Mouse (Mus musculus): ENCODE measurements around the gene Gm20696.

DNA sequence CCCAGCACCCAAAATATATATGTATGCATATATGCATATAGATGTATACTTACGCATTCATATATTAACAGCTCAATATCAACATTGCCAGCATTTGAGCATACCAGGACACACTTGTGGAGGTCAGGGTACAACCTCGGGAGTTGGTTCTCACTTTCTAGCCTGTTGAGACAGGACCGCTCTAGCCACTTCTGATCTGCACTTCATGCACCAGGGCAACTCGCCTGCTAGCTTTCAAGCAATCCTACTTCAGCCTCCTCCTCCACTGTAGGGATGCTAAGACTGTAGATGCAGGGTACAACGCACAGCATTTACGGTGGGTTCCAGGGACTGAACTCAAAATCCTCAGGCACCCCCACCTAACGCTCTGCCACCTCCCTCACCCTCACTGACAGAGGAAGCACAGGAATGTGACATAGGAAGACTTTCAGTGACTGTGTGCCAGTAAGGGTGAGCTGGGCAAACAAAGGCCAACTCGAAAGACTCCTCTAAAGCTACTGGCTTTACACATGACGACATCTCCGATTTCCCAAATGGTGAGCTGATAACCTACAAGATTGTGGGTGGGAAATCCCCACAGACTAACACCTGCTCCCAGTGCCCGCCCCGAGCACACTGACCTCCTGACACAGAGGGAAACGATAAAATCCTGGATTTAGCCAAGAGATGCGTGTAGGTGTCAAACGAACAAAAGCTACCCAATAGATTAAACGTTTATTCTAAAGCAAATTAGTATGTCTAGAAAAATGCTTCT lies 237.0 kb downstream of the Gm20696 start:
- TF ChIP-seq POLR2A (IDR thresholded peaks at IDR 0.05; ENCODE audit: borderline replicate concordance, control insufficient read depth, low read depth, low read length), result no peak
- no peak for TF ChIP-seq CTCF (IDR thresholded peaks at IDR 0.05; ENCODE audit: control insufficient read depth, insufficient read depth, low read length)
